Mouse (Mus musculus) heart, postnatal 0 days (tissue): ENCODE results near the gene Myrip.

Experiments used
- CTCF ChIP-seq: IDR thresholded peaks from 2 replicates; pipeline ENCODE4 v1.5.1; 2016; ENCODE audit warnings: antibody characterized with exemption, control low read depth, low read depth
- EP300 ChIP-seq: IDR thresholded peaks from 2 replicates; pipeline ENCODE4 v1.6.1; 2016; ENCODE audit warnings: antibody characterized with exemption, low read depth

GRCm38 (mm10) chr9:120516720-120517119 lies 215.4 kb downstream of the Myrip start:
- TF ChIP-seq EP300: no peak
- TF ChIP-seq CTCF: no peak
